Mouse (Mus musculus) midbrain, embryonic 11.5 days (tissue): Measurements from ENCODE around the gene Wdr48. TPM values are rescaled to one million over a fixed set of nuclear protein-coding genes. Genes with fewer than 3 reads are reported as not detected.
A peak's percentile ranks its signal among the peaks of the same experiment; 100 is the strongest.

ENCODE experiments used
- ATAC-seq: fragments of 200-750 bp; cut with Nextera tagmentation; 2 replicates; pipeline ENCODE4 v1.8.0; 2017; ENCODE audit warnings: moderate TSS enrichment, moderate library complexity; ENCODE audit not compliant: low FRiP score
- DNase-seq: peaks from one replicate; pipeline ENCODE4 v3.0.0; 2015; ENCODE audit warnings: low spot score; ENCODE audit errors: missing footprints
- H3K27ac ChIP-seq: fragments of 300-500 bp; sonication (generic); 2 replicates; pipeline ENCODE4 v1.5.1; 2014; ENCODE audit warnings: low read depth, low read length
- H3K27me3 ChIP-seq: fragments of 300-500 bp; sonication (generic); 2 replicates; pipeline ENCODE4 v1.6.1; 2014; ENCODE audit warnings: mild to moderate bottlenecking, low read length, moderate library complexity, mixed read lengths; ENCODE audit not compliant: control insufficient read depth, insufficient read depth
- H3K36me3 ChIP-seq: fragments of 300-500 bp; sonication (generic); 2 replicates; pipeline ENCODE4 v1.6.1; 2014; ENCODE audit warnings: mild to moderate bottlenecking, low read length, moderate library complexity, mixed read lengths; ENCODE audit not compliant: control insufficient read depth, insufficient read depth
- H3K4me1 ChIP-seq: fragments of 300-500 bp; sonication (generic); 2 replicates; pipeline ENCODE4 v1.6.1; 2014; ENCODE audit warnings: low read length; ENCODE audit not compliant: control insufficient read depth, insufficient read depth
- H3K4me2 ChIP-seq: fragments of 300-500 bp; sonication (generic); 2 replicates; pipeline ENCODE4 v1.6.1; 2014; ENCODE audit warnings: mild to moderate bottlenecking, moderate library complexity
- H3K4me3 ChIP-seq: fragments of 300-500 bp; sonication (generic); 2 replicates; pipeline ENCODE4 v1.5.1; 2014; ENCODE audit warnings: low read depth, low read length
- H3K9ac ChIP-seq: fragments of 300-500 bp; sonication (generic); 2 replicates; pipeline ENCODE4 v1.6.1; 2014; ENCODE audit warnings: low read length
- H3K9me3 ChIP-seq: fragments of 300-500 bp; sonication (generic); 2 replicates; pipeline ENCODE4 v1.6.1; 2016; ENCODE audit warnings: low read length; ENCODE audit not compliant: control insufficient read depth
- WGBS: fragments of 180-500 bp; shearing (Covaris S2); extraction: QIAGEN DNeasy Blood & Tissue Kit; methylation state at CpG from one replicate; pipeline ENCODE4 v1.1.7; 2014; 5-methylcytosine and 5-hydroxymethylcytosine counted together
- polyA plus RNA-seq: library from polyadenylated mRNA; unstranded; fragments of >200 nt; fragmentation: Nextera tagmentation; extraction: Ambion mirVana; gene quantifications from 2 replicates; pipeline ENCODE4 v1.2.1, GENCODE M21; 2014

The Wdr48 gene
- polyA plus RNA-seq, 1 experiment from 2014 or later = 61.2 TPM

DNA sequence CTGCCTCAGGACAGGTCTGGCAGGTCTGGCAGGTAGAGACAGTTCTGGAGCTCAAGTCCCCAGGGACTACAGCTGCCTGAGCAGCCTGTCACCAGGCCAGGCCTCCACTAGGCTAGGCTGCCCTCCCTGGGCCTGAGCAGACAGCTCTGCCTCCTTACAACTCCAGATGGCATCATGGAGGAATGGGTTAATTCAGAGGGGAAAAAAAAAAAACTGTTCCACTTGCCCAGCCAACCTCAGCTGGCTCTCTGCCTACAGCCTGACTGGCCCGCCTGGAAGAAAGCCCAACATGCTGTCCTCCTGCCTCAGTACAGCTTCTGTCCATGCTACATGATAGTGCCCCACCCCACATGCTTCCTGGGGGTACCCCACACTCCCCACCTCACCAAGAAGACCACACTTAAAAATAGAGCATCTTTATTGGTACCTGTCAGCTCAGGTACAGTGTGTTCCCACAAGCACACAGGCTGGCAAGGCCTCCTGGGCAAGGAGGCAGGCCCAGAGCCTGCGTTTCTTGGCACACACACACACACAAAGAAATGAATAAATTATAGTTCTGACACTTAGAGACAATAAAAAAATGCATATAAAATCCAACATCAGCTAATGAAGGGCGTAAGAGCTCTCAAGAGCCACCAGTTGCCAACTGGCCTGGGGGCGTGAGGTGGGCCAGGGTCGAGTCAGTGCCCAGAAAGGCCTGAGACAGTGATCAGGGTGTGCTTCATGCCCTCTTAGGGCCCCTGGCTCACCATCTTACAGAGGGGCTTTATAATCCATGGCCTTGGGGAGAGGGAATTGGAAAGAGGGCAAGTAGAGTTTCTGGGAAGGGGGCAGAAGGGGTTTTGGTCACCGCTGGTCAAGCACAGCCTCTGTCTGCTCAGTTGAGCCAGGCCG lies 76.3 kb downstream of the Wdr48 start:
- no peak overlapping the region for H3K4me2 ChIP-seq
- 93% methylated on average over 7 of the region's 7 CpGs for WGBS
- no peaks in the 10 kb centered on the region for H3K9me3 ChIP-seq
- no peaks in the 10 kb centered on the region for H3K27me3 ChIP-seq
- DNase-seq = peak; percentile 62
- no peak overlapping the region for H3K9ac ChIP-seq
- H3K27ac ChIP-seq = no peak overlapping the region
- ATAC-seq = no peak
- H3K4me3 ChIP-seq = no peak overlapping the region
- H3K36me3 ChIP-seq = peaks cover 3% of the 10 kb centered on the region; the same call in 1 of the 2 replicates
- no peaks in the 10 kb centered on the region for H3K4me1 ChIP-seq

DNA sequence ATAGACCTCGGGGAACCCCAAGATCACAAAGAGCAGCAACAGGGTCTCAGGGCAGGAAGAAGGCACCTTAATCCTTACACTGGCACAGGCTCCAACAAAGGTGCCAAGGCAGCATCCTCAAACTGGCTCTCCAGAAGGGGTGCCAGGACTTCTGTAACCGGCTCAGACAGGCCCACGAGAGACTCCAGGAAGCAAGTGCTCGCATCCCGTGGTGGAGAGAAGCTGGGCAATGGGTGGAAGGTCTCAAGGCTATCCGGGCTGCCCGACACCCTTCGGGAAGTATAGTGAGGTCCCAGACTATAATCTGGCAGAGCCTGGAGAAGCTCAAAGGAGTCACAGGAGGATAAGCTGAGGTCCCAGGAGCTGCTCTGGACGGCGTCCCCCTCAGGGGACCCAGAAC lies 77.5 kb downstream of the Wdr48 start:
- ATAC-seq (no peak), DNase-seq (peak; percentile 2)
- H3K4me1 ChIP-seq = no peaks in the 10 kb centered on the region
- H3K4me2 ChIP-seq = no peak overlapping the region
- WGBS = 94% methylated on average over 10 of the region's 10 CpGs
- H3K9me3 ChIP-seq = no peaks in the 10 kb centered on the region
- H3K27me3 ChIP-seq = no peaks in the 10 kb centered on the region
- H3K36me3 ChIP-seq = peaks cover 3% of the 10 kb centered on the region; the same call in 1 of the 2 replicates
- no peak overlapping the region for H3K27ac ChIP-seq
- no peak overlapping the region for H3K4me3 ChIP-seq
- H3K9ac ChIP-seq = no peak overlapping the region

- ATAC-seq (no peak), DNase-seq (no peak)
- no peaks in the 10 kb centered on the region for H3K27me3 ChIP-seq
- no peaks in the 10 kb centered on the region for H3K9me3 ChIP-seq
- WGBS = 89% methylated on average over 12 of the region's 12 CpGs
- H3K9ac ChIP-seq = no peak overlapping the region
- H3K27ac ChIP-seq = no peak overlapping the region
- H3K4me2 ChIP-seq = no peak overlapping the region
- peaks cover 3% of the 10 kb centered on the region; the same call in 1 of the 2 replicates for H3K36me3 ChIP-seq
- H3K4me3 ChIP-seq = no peak overlapping the region
- H3K4me1 ChIP-seq = no peaks in the 10 kb centered on the region
These were observed 77.9 kb downstream of the Wdr48 start for GRCm38 (mm10) chr9:119972582-119972981.

- WGBS = 94% methylated on average over 23 of the region's 23 CpGs
- H3K27ac ChIP-seq = no peak overlapping the region
- H3K27me3 ChIP-seq = no peaks in the 10 kb centered on the region
- H3K36me3 ChIP-seq = peaks cover 3% of the 10 kb centered on the region; the same call in 1 of the 2 replicates
- H3K4me1 ChIP-seq = no peaks in the 10 kb centered on the region
- ATAC-seq (no peak), DNase-seq (no peak)
- H3K4me2 ChIP-seq = no peak overlapping the region
- H3K9ac ChIP-seq = no peak overlapping the region
- no peak overlapping the region for H3K4me3 ChIP-seq
- no peaks in the 10 kb centered on the region for H3K9me3 ChIP-seq
These were observed 78.6 kb downstream of the Wdr48 start for GRCm38 (mm10) chr9:119973281-119973680.

DNA sequence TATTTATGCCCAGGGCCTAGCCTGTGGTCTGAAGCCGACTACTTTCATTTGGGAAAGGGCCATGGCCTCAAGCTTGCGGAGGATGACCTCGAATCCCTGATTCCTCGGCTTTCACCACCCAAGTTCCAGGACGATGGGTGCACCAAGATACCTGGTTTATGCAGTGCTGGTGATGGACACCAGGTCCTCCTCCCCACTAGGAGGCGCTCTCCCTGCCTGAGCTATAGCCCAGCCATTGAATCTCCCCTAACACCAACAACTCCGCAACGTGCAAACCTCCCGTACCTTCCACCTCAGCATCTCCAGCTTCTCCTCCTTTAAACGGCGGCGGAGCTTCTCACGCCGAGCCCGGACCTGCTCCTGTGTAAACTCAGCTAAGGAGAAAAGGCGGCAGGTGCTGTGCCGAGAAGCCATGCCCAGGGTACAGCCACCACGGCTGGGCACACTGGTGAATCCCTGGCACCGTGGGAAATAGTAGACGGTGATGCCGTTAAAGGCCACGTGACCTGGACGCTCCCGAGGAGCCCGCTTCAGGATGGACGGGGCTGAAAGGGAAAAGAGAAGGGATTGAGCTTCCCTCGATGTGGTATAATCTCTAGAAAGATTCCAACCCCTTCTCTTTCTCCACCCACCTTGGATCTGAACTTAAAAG lies 79.3 kb downstream of the Wdr48 start:
- 92% methylated on average over 27 of the region's 27 CpGs for whole genome bisulfite sequencing
- Histone ChIP-seq H3K4me1 (no peaks in the 10 kb centered on the region), H3K4me3 (no peak overlapping the region), H3K4me2 (no peak overlapping the region), H3K36me3 (peaks cover 3% of the 10 kb centered on the region; the same call in 1 of the 2 replicates), H3K27ac (no peak overlapping the region), H3K9ac (no peak overlapping the region), H3K27me3 (no peaks in the 10 kb centered on the region), H3K9me3 (no peaks in the 10 kb centered on the region)
- ATAC-seq (no peak), DNase-seq (peak; percentile 88)

GRCm38 (mm10) chr9:119974609-119975008 lies 79.9 kb downstream of the Wdr48 start:
- Histone ChIP-seq H3K36me3 (peaks cover 3% of the 10 kb centered on the region; the same call in 1 of the 2 replicates), H3K27me3 (no peaks in the 10 kb centered on the region), H3K9me3 (no peaks in the 10 kb centered on the region), H3K9ac (no peak overlapping the region), H3K4me3 (no peak overlapping the region), H3K4me2 (no peak overlapping the region), H3K27ac (no peak overlapping the region), H3K4me1 (no peaks in the 10 kb centered on the region)
- ATAC-seq (no peak), DNase-seq (no peak)
- 77% methylated on average over 5 of the region's 5 CpGs for WGBS

DNA sequence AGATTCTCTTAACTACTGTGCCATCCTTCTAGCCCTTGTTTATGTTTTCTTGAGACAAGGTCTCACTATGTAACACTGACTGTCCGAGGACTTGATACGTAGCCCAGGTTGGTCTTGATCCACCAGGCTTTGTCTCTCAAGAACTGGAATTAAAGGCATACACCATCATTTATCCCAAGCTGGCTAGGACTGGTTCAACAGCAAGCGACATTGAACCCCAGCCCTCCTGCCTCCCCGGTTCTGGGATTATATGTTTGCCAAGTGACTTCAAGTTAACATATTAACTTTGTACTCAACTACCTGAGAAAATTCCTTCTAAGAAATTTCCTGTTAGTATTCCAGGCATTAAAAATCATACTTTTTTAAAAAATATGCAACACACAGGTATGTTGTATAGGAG lies 80.6 kb downstream of the Wdr48 start:
- Histone ChIP-seq H3K27ac (no peak overlapping the region), H3K9ac (no peak overlapping the region), H3K9me3 (no peaks in the 10 kb centered on the region)

More for the DNA sequence above, 80.6 kb downstream of the Wdr48 start:
- WGBS = 95% methylated on average over 4 of the region's 4 CpGs
- Histone ChIP-seq H3K36me3 (peaks cover 3% of the 10 kb centered on the region; the same call in 1 of the 2 replicates), H3K4me1 (no peaks in the 10 kb centered on the region), H3K4me2 (no peak overlapping the region), H3K4me3 (no peak overlapping the region), H3K27me3 (no peaks in the 10 kb centered on the region)
- DNase-seq (no peak), ATAC-seq (no peak)
